Mouse (Mus musculus): Measurements from ENCODE around the gene Olfr1276.

Gene Olfr1276

GRCm38 (mm10) chr2:111254216-111254615 lies at the start of gene Olfr1276:
TSS of gene Olfr1276 (plus strand) at chr2:111254516.
- ChIA-PET CTCF (no interaction called here), POLR2A (no interaction called here)

GRCm38 (mm10) chr2:111229502-111229901 lies 24.8 kb upstream of the Olfr1276 start, which contains the start of gene 4930430A15Rik:
TSS of gene 4930430A15Rik (minus strand) at chr2:111229602.
- ChIA-PET CTCF (no interaction called here), POLR2A (no interaction called here)

GRCm38 (mm10) chr2:111235186-111235585 lies 19.1 kb upstream of the Olfr1276 start, which contains the start of gene Olfr1275:
TSS of gene Olfr1275 (minus strand) at chr2:111235286.
- ChIA-PET CTCF (interaction anchor here in 1 of 4 experiments (0.6 kb wide), 1 partner anchor 498 kb away, joined by 9 read pairs; no protein-coding TSS in a partner anchor), POLR2A (no interaction called here)

- CTCF ChIA-PET = no interaction called here
- POLR2A ChIA-PET = no interaction called here
Observed at GRCm38 (mm10) chr2:111274006-111274405, 19.7 kb downstream of the Olfr1276 start, which contains the start of gene Olfr1277. TSS of gene Olfr1277 (minus strand) at chr2:111274106.

- POLR2A ChIA-PET = no interaction called here
- CTCF ChIA-PET = no interaction called here
Observed at GRCm38 (mm10) chr2:111289836-111290235, 35.5 kb downstream of the Olfr1276 start, which contains the start of gene Olfr1278. TSS of gene Olfr1278 (plus strand) at chr2:111290136.

- POLR2A ChIA-PET = no interaction called here
- CTCF ChIA-PET = no interaction called here
Observed at GRCm38 (mm10) chr2:111298541-111298940, 44.2 kb downstream of the Olfr1276 start.

- ChIA-PET CTCF (no interaction called here), POLR2A (no interaction called here)
Observed at GRCm38 (mm10) chr2:111300374-111300773, 46.1 kb downstream of the Olfr1276 start, which contains the start of gene Olfr1279. TSS of gene Olfr1279 (plus strand) at chr2:111300635.
